Mouse (Mus musculus) adrenal gland, adult (tissue): Measurements from ENCODE around the gene Gm6880.
A peak's percentile ranks its signal among the peaks of the same experiment; 100 is the strongest.
"Not testable (repeated sequence)": the region's sequence is repeated elsewhere in the genome, so short reads cannot be mapped to it uniquely, and the experiment has no call there.

Source experiments
- DNase-seq, 2 experiments: peaks; one replicate each; pipeline ENCODE4 v3.0.0; 2022 to 2023; ENCODE audit warnings: low spot score in 1 of 2; ENCODE audit not compliant: inconsistent age in 2 of 2

The Gm6880 gene

DNA sequence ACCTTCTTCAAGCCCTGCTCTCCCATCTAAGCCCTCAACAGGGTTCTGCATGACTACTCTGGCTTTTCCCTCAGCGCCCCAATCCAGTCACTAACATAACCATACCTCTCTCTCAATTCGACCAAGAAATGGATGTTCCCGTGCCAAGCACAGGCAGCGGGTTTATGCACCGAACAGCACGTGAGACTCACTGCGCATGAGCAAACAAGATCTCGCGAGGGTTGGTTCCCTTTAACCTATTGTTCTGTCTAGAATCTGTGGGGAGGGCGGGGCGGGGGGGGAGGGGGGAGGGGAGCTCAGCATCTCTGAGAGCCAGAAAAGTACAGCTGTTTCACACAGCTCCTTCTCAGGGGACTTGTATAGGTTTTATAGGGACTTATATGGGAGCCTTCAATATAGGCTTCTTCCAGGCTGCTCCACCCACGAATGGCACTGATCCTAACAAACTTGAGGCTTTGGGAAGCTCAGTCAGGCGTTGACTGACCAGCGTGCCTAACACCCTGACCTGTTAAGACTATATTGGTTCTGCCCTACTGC is at the start of gene Gm6880:
Gm6880 (minus strand) TSS at position 51 of the 537 bp plus-strand sequence.
- not testable (repeated sequence) for DNase-seq

GRCm38 (mm10) chrX:74517461-74517860 is 36.3 kb upstream of the Gm6880 start:
- DNase-seq = not testable (repeated sequence)

DNA sequence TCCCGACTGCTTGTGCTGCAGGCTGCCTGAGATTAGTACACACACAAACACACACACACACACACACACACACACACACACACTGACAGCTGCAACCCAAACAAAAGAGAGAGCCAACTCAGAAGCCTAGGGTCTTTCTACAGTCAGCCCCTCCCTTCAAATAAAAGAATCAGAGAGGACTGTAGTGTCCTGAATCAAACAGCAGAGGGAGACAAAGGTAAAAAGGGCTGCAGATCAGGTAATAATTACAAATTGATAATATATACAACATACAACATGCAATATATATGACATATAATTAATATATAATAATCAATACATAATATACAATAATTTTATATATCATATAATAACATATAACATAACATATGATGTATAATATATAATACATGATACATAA is 15.9 kb upstream of the Gm6880 start:
- DNase-seq = no peak

DNA sequence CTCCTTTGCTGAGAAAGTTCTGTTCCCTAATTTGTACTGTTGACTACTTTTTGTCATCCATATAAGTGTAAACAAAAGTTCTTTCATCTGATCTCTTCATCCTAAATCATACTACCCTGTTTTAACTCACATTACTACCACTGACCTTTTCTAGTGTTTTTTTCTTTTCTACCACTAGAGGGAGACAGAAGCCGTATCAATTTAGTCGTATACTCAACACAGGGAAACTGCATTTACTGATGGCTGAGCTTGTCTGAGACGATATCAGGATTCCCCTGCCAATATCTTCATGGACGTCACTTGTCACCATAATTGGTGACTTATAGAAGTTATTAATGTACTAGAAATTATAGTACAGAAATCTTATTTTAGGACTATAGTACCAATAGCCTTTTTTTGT is 28.4 kb downstream of the Gm6880 start:
- peak in 1 of 2 experiments; percentile 51 for DNase-seq

GRCm38 (mm10) chrX:74451157-74451912 is 29.9 kb downstream of the Gm6880 start:
- DNase-seq = no peak
